Mouse (Mus musculus) heart, postnatal 0 days (tissue): ENCODE measurements around the gene Lrfn3.

ENCODE experiments used
- CTCF ChIP-seq: IDR thresholded peaks from 2 replicates; pipeline ENCODE4 v1.5.1; 2016; ENCODE audit warnings: antibody characterized with exemption, control low read depth, low read depth
- EP300 ChIP-seq: IDR thresholded peaks from 2 replicates; pipeline ENCODE4 v1.6.1; 2016; ENCODE audit warnings: antibody characterized with exemption, low read depth

DNA sequence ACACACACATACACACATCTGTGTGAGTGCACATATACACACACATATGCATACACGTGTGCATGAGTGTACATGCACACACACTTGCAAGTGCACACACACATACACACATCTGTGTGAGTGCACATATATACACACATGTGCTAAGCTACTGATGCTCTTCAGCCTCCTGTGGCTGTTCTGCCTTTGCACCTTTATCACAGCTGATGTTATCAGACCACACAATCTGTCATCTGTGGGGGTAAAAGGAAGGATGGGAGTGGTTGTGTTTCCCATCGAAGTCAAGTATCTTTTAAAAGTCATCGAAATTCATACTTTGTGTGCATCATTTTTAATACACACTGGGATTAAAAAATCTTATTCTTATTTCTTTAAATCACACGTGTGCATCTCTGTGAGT lies 39.8 kb upstream of the Lrfn3 start:
- TF ChIP-seq EP300: no peak
- no peak for TF ChIP-seq CTCF
